Mouse (Mus musculus) cerebellum, postnatal 25 days (tissue): ENCODE measurements around the gene Zranb3.

ENCODE experiments used
- DNase-seq, 2 experiments: peaks; one replicate each; pipeline ENCODE4 v3.0.0; 2021; ENCODE audit warnings: mixed read lengths in 2 of 2

Gene Zranb3

GRCm38 (mm10) chr1:127942231-127942630 is 160.6 kb downstream of the Zranb3 start:
- no peak for DNase-seq

GRCm38 (mm10) chr1:127937277-127937676 is 165.6 kb downstream of the Zranb3 start:
- DNase-seq: no peak

GRCm38 (mm10) chr1:127934322-127934721 is 168.5 kb downstream of the Zranb3 start:
- no peak for DNase-seq

GRCm38 (mm10) chr1:127933405-127933804 is 169.4 kb downstream of the Zranb3 start:
- no peak for DNase-seq

GRCm38 (mm10) chr1:127915802-127916201 is 187.0 kb downstream of the Zranb3 start:
- DNase-seq: no peak

GRCm38 (mm10) chr1:127915316-127915715 is 187.5 kb downstream of the Zranb3 start:
- DNase-seq: no peak

GRCm38 (mm10) chr1:127913116-127913515 is 189.7 kb downstream of the Zranb3 start:
- DNase-seq: no peak

- no peak for DNase-seq
Observed at GRCm38 (mm10) chr1:127904774-127905385, 198.0 kb downstream of the Zranb3 start.
